Mouse (Mus musculus) heart, adult 8-10 months (tissue): ENCODE data around the gene Tnfrsf1a. TPM values are rescaled to one million over a fixed set of nuclear protein-coding genes. Genes with fewer than 3 reads are reported as not detected.
"Not testable (repeated sequence)": the region's sequence is repeated elsewhere in the genome, so short reads cannot be mapped to it uniquely, and the experiment has no call there.

Source experiments
- DNase-seq: peaks from one replicate; pipeline ENCODE4 v3.0.0; 2022; ENCODE audit warnings: low spot score
- total RNA-seq, 4 experiments: library from RNA; stranded (reverse); gene quantifications; 2 replicates each; pipeline ENCODE4 v1.2.4; 2022

Gene Tnfrsf1a
- total RNA-seq = 10 to 100 TPM; 50.4 to 54.8 (median 52.8) TPM

DNA sequence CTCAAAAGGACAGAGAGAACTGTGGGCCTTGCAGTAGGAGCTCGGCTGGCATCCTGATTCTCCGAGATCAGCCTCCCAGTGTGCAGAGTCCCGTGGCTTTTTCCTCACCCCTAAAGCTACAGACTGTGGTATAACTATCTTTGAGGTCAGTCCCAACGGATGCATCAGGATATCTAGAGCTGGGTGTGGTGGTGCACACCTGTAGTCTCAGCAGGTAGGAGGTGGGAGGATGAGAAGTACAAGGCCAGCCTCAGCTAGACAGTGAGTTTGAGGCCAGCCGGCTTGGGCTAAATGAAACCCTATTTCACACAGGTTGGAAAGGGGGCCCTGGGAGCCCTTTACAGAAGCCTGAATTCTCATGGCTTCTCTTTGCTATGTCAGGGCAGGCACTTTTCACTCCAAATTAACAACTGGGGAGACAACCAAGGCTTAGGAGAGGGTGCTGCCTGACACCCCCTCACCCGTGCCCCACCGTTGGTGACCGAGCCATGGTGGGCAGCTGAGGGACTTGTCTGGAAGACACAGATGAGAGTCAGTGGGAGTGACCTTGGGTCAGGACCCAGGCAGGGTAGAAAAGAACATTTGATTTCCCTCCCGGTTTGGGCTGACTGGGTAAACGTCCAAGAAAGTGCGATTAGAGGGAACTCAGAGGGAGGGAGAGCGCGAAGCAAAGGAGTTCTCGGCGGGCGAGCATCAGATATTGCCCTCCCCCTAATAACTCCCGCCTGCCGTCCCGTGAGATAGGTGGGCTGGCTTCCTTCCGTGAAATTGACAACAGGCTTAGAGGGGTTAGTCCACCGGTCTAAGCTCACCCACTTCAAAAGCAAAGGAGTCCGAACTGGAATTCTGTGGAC is at the start of gene Tnfrsf1a:
Gene Tnfrsf1a, plus strand, starts transcription at position 642 of the 854 bp plus-strand sequence.
- no peak for DNase-seq

DNA sequence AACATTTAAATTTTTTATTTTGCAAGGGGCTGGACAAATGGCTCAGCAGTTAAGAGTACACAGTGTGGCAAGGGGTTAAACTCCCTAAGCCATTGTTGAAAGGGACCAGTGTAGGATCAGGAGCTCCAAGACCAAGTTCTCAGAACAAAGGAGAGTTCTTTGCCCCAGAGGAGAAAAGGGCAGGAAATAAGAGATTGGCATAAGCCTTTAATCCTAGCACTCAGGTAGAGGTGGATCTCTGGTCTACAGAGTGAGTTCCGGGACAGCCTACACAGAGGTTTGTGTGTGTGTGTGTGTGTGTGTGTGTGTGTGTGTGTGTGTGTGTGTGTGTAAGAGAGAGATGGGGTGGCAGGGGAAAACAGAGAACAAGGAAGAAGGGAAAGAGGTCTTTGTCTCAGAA is 48.2 kb upstream of the Tnfrsf1a start:
- DNase-seq = no peak

DNA sequence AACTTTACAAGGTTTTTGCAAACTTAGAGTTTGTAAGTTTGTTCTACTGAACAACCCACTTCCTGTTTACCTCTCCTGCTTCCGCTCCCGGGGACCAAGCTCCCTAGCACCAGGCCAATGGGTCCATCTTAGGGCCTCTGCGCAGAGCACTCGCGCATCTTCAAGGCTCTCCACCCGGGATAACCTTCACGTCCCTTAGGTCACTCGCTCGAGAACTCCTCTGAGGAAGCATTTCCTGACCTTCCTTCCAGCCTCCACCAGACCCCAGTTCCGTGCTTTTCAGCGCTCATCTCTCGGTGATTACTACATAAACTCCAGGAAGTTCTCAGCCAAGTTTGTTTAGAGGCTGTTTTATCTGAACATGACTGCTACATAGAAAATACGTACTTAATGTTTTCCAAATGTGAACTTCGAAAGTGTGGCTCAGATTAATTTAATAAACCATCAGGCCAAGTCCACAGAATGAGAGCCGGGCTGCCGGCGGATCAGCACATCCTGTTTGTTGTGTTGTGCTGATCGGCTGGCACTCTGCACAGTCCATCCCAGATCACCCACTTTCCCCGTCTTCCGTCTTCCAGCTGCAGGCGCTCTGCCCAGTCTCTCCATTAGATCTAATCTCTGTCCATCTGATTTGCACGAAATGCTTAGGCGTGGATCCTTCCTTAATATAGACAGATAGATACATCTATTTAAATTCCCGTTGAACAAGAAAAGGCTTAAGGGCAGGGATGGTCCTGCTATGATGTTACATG is 46.8 kb upstream of the Tnfrsf1a start:
- no peak for DNase-seq

DNA sequence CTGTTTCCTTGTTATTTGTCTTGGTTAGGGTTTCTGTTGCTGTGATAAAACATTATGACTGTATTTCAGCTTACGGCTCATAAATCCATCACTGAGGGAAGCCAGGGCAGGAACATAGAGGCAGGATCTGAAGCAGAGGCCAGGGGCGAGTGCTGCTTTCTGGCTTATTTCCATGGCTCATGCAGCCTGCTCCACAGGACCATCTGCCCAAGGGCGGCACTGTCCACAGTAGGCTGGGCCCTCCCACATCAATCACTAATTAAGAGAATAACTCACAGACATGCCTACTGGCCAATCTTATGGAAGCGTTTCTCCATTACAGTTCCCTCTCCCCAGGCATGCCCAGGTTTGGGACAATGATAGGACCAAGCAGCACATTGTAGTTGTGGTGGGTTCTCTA is 45.9 kb upstream of the Tnfrsf1a start:
- no peak for DNase-seq

DNA sequence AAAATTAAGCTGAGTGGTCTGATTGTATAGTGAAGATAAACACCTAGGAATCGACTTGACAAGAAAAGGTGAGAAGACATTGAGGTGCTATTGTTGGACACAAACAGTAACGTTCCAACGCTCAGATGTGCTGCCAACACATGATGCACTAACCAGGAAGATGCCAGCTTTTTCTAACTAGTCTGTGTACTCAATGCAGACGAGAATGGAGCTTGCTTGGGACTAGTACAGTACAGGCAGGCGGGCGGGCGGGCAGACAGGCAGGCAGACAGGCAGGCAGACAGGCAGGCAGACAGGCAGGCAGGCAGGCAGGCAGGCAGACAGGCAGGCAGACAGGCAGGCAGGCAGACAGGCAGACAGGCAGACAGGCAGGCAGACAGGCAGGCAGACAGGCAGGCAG is 44.8 kb upstream of the Tnfrsf1a start:
- DNase-seq = not testable (repeated sequence)

DNA sequence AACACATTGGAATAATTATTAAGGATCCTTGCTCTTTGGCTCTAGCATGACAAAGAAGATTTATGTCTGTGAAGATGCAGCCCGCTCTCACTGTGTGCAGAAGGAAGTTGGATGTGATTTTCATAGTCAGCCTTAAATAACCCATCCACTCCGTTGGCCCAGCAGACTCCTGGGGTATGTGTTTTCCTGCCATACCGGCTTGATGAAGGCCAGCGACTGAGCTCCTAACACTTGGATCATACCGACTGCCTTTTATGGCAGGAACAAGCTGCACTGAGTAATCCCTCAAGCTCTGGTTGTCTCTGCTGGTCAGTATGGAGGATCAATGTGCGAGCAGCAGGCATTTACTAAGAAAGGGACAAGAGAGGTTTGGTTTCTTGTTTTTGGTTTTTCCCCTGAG is 43.7 kb upstream of the Tnfrsf1a start:
- no peak for DNase-seq

DNA sequence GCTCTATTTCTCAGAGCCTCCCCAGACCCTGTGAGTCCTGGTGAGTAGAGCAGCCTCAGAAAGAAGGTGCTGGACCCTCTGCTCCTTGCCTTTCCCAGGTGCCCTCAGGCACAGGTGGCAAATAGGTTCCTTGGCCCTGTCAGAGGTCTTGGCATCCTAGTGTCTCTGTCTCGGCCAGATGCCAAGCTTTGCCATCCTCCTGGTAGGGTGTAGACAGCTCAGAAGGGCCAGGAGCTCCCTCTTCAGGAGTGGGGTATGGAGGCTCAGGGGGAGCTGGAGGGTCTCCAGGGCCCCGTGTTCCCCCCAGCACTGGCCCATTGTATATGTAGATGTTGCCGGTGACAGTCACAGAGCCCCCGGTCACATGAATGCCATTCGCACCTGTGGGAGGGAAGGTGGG is 42.1 kb upstream of the Tnfrsf1a start:
- no peak for DNase-seq

DNA sequence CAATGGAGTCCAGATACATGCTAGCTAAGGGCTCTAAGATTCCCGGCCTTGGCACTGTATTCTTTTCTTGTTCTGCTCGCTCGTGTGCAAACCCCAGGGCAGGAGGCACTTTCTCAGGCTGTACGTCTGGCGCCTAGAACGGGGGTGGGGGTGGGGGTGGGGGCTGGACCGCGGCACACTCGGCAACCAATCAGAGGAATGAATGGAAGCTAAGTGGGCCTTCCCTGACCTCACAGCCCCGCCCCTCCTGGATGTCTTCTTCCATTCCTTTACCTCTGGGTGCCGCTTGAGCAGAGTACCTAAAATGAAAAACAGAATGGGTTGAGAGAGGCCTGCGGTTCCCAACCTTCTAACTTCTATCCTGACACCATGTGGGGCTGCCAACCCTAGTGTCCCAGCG is 40.2 kb upstream of the Tnfrsf1a start:
- no peak for DNase-seq

DNA sequence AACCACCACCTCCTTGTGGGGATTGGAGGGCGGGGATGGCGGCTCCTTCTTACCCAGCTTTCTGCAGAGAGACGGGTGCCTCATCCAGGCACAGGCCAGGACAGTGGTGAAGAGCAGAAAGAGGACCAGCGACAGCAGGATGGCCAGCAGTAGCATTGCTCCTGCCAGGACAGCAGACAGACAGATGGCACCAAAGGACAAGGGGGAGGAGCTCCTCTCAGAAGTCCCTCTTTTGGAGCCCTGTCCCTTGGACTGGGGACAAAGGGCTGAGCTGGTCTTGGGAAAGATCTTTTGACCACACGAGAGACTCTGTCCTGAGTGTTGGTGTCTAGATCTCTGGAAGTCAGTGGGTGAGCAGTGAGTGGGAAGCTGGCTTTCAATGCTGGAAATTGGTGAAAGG is 39.8 kb upstream of the Tnfrsf1a start:
- no peak for DNase-seq

DNA sequence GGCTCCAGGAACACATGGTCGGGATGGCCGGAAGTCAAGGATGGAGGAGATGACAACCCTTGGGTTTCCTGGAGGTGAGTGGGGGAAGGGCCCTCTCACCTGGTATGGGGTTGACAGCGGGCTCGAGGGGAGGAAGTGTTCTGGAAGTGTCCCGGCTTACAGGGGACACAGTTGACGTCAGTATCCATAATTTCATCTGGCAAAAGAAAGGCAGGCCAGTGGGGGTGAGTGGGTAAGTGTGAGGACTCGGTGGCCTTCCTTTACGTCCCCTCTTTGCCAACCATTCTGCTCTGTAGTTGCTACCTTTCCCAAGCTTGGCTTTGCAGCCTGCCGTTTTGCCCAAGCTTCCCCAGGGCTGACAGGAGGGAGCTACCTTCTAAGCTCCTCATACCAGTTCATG is 37.0 kb upstream of the Tnfrsf1a start:
- DNase-seq = no peak

DNA sequence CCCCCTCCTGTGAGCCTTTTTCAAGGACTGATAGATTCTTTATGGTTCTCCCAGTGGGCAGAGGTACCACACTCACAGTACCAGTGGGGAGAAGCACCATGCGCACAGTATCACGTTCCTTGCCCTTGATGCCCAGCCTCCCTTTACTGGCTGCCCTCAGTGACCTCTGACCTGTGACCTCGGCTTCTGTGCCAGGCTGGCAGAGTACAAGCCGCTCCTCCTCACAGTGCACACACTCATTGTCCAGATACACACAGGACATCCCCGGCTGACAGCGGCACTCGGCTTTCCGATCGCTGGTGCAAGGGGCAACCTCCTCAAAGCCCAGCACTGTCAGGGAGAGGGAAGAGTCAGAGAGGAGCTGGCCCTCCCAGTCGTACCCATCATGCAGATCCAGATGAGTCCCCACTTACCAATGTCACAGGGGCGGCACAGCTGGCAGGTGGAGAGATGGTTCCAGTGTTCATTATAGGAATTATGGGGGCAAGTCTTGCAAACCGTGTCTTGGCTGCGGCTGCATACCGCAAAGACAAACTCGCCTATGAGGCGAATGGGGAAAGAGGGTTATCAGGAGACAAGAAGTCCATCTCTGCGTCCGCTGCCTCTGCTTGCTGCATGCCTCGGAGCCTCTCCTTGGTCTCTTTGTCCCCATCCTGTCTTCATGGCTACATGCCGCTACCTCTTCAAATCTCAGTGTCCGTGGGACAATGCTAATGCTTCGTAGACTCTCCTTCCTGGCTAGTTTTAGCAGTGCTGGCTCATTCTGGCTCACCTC is 36.4 kb upstream of the Tnfrsf1a start:
- DNase-seq = no peak

DNA sequence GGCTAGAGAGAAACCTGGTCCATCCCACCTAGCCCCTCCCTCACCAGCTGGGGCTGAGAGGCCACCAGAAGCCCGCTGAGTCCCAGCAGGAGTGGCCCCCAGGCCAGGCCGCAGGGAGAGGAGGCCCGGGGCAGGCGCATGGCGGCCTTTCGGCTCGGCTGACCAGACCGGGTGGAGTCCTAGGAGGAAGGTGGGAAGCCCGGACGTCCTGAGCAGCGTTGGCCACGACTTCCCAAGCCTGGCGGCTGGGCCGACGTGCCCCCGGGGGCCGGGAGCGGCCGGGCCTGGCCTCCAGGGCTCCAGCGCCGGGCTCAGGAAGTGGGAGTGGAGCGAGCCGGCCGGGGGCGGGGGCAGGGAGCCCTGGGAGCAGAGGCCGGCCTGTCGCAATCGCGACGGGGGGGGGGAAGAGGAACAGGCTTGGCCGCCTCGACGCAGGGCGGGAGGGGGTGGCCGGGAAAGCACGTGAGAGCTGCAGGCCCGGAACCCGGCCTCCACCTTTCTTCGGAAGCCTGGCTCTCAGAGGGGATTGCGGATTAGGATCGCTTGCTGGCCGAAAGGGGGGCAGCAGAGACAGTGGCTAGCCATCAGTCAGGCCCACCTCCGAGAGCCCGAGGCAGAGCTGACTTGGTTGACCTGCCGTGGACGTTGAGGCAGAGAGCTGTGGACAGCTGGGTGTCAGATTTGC is 35.5 kb upstream of the Tnfrsf1a start, which contains the start of gene Ltbr:
Gene Ltbr, minus strand, starts transcription at position 340 of the 685 bp plus-strand sequence.
- peak; percentile 88 for DNase-seq

DNA sequence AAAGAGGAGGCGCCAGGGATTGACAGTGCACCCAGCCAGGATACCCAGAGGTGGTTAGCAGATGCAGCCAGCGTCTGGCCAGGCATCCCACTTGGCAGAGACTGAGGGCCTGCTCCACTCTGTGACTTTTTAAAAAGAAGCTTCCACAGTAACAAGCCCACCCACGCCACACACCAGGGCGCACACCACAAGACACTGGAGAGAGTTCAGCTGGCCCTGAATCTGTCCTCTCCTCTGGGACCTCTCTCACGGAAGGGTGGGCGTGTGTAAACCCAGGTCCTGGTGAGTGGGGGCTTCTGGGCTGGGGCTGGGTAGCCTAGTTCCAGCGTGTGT is 35.0 kb upstream of the Tnfrsf1a start:
- no peak for DNase-seq

DNA sequence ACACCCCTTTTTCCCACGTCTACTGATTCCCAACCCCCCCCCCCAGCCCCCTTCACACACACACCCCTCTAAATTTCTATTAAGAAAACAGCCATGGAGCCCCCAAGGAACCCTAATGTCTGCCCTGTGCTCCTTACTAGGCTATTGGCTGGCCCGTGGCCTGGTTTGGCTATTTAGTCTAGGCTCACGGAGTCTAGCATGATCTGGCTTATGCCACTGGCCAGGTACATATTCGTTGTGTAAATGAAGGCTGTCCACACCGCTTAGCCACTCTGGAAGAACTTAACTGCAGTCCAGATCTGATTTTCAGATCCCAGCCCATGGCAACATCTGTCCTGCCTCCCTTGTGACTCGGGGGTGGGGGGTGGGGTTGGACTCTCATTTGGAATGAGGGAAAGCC is 34.4 kb upstream of the Tnfrsf1a start:
- no peak for DNase-seq

DNA sequence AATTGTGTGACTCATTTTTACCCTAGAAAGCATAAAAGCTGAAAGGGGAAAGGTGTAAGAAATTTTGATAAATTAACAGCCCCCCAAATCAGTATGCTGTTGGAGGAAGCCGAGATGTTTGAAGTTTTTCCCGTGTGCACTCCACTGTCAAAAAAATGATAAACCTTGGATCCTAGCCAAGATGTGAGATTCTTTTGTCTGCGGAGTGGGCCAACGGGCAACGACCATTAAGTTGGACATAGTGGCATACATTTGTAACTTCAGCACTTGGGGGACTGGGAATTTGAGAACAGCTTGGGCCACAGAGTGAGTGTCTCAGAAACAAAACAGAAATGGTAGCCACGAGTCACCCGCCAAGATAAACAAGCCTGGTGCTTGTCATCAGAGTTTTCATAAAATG is 32.1 kb upstream of the Tnfrsf1a start:
- DNase-seq = no peak

DNA sequence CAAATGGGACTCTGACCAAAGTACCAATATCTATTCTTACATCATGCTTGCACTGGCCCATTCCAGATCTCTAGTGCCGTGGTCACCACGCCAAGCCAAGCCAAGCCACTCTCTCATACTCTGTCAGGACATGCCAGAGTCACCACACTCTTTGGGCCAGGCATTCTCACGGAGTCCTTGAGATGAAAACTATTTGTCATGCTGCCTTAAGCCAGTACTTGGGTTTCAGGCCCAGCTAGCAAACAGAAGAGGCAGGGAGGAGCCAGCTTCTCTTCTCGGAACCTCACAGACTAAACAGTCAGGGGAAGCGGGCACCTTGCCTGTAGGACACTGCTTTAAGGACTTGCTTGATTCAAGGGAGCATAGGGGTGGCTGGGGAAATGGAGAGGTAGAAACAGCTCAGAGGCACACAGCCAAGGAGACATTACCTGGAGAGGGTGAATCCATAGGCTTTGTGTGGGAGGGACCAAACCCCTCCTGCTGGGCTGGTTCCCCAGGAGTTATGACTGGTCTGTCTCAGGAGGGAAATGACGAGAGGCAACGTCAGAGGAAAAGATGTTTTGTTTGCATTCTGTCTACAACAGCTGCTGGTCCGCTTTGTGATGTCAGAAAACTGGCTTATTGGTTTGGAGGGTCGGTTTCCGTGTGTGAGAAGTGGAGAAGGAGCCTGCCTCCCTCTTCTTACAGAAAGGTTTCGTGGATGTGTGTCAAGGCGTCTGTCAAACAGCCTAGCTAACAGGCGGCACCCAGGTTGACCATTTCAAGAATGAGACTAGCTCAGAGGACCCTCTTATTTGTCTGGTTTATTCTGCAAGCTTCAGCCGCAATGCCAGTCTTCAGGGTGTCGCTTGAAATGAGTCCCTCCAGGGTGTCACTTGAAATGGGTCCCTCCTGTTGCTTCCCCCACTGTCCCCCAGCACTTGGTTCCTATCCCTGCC is 29.9 kb upstream of the Tnfrsf1a start:
- DNase-seq = no peak

DNA sequence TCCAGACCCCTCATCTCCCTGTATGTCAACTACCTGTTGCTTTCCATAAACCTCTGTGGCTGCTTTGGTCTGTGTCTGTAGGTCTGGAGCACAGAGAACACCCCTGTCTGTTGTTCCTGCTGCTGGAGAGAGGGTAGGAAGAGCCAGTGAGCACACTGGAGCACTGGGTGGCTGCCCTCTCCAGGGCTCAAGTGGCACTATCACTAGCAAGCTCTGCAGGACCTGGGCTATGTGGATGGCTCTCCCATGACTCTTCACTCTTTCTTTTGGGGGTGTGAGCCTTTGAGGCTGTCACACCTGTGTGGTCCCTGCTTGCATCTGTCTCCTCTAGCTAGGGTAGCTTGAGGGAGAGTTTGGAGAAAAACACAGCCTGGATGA is 29.3 kb upstream of the Tnfrsf1a start:
- DNase-seq = no peak

DNA sequence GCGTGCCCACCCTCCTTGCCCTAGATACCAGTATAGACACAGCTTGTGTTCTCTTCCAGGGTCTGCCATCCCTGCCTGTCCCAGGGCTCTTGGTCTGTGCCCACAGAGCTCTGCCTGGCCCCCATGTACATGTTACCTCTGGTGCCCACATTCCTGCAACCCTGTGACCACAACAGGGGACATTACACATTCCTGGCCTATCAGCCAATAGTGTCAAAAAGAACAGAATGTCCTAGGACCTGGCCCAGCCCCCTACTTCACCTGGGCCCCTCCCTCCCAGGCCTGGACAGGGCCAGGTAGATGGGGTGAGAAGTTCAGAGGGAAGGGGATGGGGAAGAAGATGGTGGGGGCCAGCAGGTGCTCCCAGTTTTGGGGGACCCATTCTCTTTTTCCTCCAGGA is 28.8 kb upstream of the Tnfrsf1a start, which contains the start of gene Scnn1a:
Gene Scnn1a, plus strand, starts transcription at position 337 of the 400 bp plus-strand sequence.
- no peak for DNase-seq

DNA sequence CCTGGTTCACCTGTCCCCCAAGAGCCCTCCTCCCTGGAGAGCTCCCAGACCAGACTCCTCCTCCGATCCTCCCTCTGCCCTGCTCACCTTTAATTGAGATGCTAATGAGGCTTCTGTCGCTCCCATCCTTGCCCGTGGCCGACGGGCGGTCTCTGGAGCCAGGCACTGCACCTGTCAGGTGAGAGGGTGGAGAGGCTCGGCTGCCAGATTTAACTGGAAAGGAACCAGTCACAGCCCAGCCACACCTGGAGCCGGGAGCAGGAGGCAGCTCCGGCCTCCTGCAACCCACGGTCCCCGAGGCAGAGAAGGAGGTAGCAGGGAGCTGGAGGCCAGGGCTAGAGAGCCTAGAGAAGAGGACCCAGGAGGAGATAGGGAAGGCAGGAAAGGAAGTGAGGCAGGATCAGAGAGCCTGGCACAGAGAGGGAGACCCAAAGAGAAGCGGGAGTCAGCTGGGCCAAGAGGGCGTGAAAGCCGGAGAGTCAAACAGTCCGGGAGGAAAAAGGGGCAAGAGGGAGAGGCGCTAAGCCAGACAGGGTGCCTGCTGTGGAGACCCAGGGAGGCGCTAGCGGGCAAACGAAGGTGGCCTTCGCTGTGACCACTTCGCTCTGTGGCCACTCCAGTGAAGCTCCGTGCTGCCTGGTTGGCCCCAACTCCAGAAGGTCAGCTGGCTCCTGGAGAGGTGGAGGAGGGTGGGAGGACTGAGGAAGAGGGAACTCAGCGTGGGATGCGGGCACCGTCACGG is 27.9 kb upstream of the Tnfrsf1a start:
- DNase-seq = no peak

DNA sequence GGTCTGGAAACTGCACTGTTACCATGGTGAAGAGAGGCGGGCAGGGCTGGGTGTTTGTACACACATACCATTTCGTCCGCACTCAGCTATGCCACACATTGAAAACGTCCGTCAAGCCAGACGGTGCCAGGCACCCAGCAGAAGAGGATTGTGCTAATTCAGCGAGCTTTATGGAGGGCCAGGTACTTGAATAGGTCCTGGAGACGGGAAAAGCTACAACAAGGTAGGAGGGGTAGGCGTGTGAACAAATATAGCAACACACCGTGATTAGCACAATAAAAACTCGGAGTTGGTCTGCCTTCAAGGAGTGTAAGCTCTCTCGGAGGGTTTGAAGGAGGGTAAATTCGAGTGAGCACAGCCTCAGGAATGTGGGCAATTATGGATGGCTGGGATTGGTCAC is 26.4 kb upstream of the Tnfrsf1a start:
- DNase-seq = no peak
